Comparison of ENCODE assay signal across 29 mouse cellular contexts in the genomic region with DNA sequence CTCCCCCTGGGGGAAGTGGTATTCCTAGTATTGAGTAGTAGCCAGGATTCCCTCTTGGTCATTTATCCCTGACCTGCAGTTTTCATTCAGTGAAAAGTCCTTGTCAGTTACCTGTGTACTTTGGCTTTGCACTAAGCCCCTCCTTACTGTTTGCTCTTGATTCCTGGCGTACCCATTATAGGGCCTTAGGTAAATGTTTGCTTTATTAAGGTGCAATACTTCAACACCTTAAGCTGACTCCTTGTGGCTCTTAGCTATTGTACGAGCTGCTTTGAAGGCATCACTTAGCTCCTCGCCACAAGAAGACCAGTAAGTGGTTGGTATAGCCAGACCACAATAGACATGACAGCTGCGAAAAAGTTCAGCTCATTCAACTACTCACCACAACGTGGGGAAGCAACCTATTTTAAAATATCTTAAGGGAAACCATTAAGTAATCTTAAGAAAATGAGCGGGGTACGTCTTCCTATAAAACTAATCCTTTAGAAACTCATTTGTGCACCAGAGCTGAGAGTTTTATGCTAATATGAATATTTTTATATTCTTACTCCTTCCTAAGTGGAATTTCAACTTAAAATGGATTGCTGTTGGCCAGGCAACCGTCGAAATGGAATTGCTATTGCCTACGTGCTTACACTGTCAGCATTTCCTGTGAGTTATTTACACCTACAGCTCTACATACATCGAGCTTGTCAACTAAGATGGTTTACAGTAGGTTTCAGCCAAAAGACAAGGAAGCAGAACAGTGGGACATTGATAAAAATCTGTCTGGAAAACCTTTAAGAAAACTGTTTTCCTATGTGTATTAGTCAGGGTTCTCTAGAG. TPM values are rescaled to one million over a fixed set of nuclear protein-coding genes. Genes with fewer than 3 reads are reported as not detected.
DNase-seq lines count a peak whose midpoint lies in the region; ATAC-seq and TF ChIP-seq lines count a peak whose summit lies in the region.
"Had no signal": no experiment of that assay in that cellular context is flagged by ENCODE, and none has a peak within 500 bp of the region (broad histone marks: within the 10 kb centered on the region; RNA-seq: fewer than 3 reads in every experiment).

No protein-coding gene starts in this region.

- ATAC-seq in common myeloid progenitor, adult 5-6 weeks (replicated peaks; ENCODE audit: low read depth, poor library complexity, severe bottlenecking) = peak; percentile 97
- ATAC-seq in intestine, embryonic 16.5 days = peak; percentile 52; the same call in 1 of the 2 replicates
- peak; percentile 90 for ATAC-seq in stomach, embryonic 14.5 days (ENCODE audit: insufficient number of reproducible peaks, insufficient read depth, low FRiP score, low read depth)
- ATAC-seq: liver, postnatal 0 days had no signal

- peak; percentile 19 to 51 for DNase-seq in lung, adult 18-20 months
- DNase-seq in lung, adult 2 months = no peak
- no peak for DNase-seq in gastrocnemius, adult 2 months
- DNase-seq in spleen, postnatal 10 days (ENCODE audit: low spot score in 2 of 2) = no peak
- DNase-seq: adrenal gland, adult 2 months; cerebellum, adult 11 months; cerebellum, adult 9-11 months; gastrocnemius, postnatal 10 days; heart, adult 18-20 months; heart, postnatal 36 days; kidney, postnatal 25 days; liver, postnatal 0 days; thymus, adult 2 months had no signal

- no peaks in the 10 kb centered on the region for H3K36me3 ChIP-seq in intestine, embryonic 16.5 days (ENCODE audit: control insufficient read depth, insufficient read depth, low read length)
- no peaks in the 10 kb centered on the region for H3K36me3 ChIP-seq in stomach, embryonic 14.5 days (ENCODE audit: control insufficient read depth, insufficient read depth, low read length)
- H3K36me3 ChIP-seq: forebrain, embryonic 10.5 days; hindbrain, embryonic 15.5 days; limb, embryonic 12.5 days; neural tube, embryonic 15.5 days had no signal

- no peak overlapping the region for H3K9ac ChIP-seq in intestine, embryonic 16.5 days (ENCODE audit: low read depth, low read length)
- H3K9ac ChIP-seq in stomach, embryonic 14.5 days (replicated peaks; ENCODE audit: low read depth, low read length) = no peak overlapping the region
- H3K9ac ChIP-seq: hindbrain, embryonic 15.5 days; limb, embryonic 12.5 days; liver, postnatal 0 days; neural tube, embryonic 15.5 days had no signal

- no peak overlapping the region for H3K4me3 ChIP-seq in lung, adult 2 months (replicated peaks; ENCODE audit: extremely low read depth, low read depth, low read length)
- no peak overlapping the region for H3K4me3 ChIP-seq in intestine, embryonic 16.5 days (ENCODE audit: low read length)
- H3K4me3 ChIP-seq in stomach, embryonic 14.5 days (ENCODE audit: low read depth, low read length) = no peak overlapping the region
- H3K4me3 ChIP-seq in gastrocnemius, adult 2 months = no peak overlapping the region
- H3K4me3 ChIP-seq: forebrain, embryonic 10.5 days; hindbrain, embryonic 15.5 days; limb, embryonic 12.5 days; neural tube, embryonic 15.5 days had no signal

- no peak overlapping the region for H3K27ac ChIP-seq in intestine, embryonic 16.5 days (ENCODE audit: low read length)
- H3K27ac ChIP-seq in stomach, embryonic 14.5 days (ENCODE audit: low read length) = no peak overlapping the region
- no peak overlapping the region for H3K27ac ChIP-seq in gastrocnemius, adult 2 months
- H3K27ac ChIP-seq: forebrain, embryonic 10.5 days; hindbrain, embryonic 15.5 days; limb, embryonic 12.5 days; neural tube, embryonic 15.5 days had no signal

- no peak for TF ChIP-seq CTCF in lung, adult 2 months (IDR thresholded peaks at IDR 0.05; ENCODE audit: insufficient read depth, low read length)
- no peak for TF ChIP-seq CTCF in gastrocnemius, adult 2 months (IDR thresholded peaks at IDR 0.05)

- no peaks in the 10 kb centered on the region for H3K27me3 ChIP-seq in intestine, embryonic 16.5 days (replicated peaks; ENCODE audit: control insufficient read depth, insufficient read depth, low read length)
- no peaks in the 10 kb centered on the region for H3K27me3 ChIP-seq in stomach, embryonic 14.5 days (ENCODE audit: control insufficient read depth, insufficient read depth, low read length)
- H3K27me3 ChIP-seq: hindbrain, embryonic 15.5 days; neural tube, embryonic 15.5 days had no signal

- no peaks in the 10 kb centered on the region for H3K4me1 ChIP-seq in lung, adult 2 months (ENCODE audit: control insufficient read depth, insufficient read depth, low read length)
- no peaks in the 10 kb centered on the region for H3K4me1 ChIP-seq in intestine, embryonic 16.5 days (ENCODE audit: control insufficient read depth, insufficient read depth, low read length)
- no peaks in the 10 kb centered on the region for H3K4me1 ChIP-seq in stomach, embryonic 14.5 days (ENCODE audit: control insufficient read depth, insufficient read depth, low read length)
- H3K4me1 ChIP-seq: forebrain, embryonic 10.5 days; hindbrain, embryonic 15.5 days; limb, embryonic 12.5 days; neural tube, embryonic 15.5 days had no signal

- no peak for TF ChIP-seq POLR2A in lung, adult 2 months (IDR thresholded peaks at IDR 0.05; ENCODE audit: borderline replicate concordance, extremely low read depth, low read depth, low read length)

- H3K9me3 ChIP-seq in intestine, embryonic 16.5 days (ENCODE audit: control insufficient read depth, low read length) = no peaks in the 10 kb centered on the region
- no peaks in the 10 kb centered on the region for H3K9me3 ChIP-seq in stomach, embryonic 14.5 days (ENCODE audit: control insufficient read depth, low read depth, low read length)
- H3K9me3 ChIP-seq: forebrain, embryonic 10.5 days; hindbrain, embryonic 15.5 days; limb, embryonic 12.5 days; neural tube, embryonic 15.5 days had no signal

- WGBS in lung, adult 2 months = 56% methylated on average over 11 of the region's 11 CpGs
- 69% methylated on average over 11 of the region's 11 CpGs for WGBS in intestine, embryonic 16.5 days
- WGBS in stomach, embryonic 14.5 days = 67% methylated on average over 11 of the region's 11 CpGs

- intact Hi-C loops in gastrocnemius, adult 2 months (cut with DNase I) = no loop called here

- no peak overlapping the region for H3K4me2 ChIP-seq in intestine, embryonic 16.5 days (ENCODE audit: low read depth, low read length)
- no peak overlapping the region for H3K4me2 ChIP-seq in stomach, embryonic 14.5 days (replicated peaks; ENCODE audit: low read depth, low read length)
- H3K4me2 ChIP-seq: hindbrain, embryonic 15.5 days; limb, embryonic 12.5 days; liver, embryonic 11.5 days; midbrain, embryonic 11.5 days; neural tube, embryonic 15.5 days had no signal

RNA-seq across cellular contexts. Expression of a gene that starts 6.0 kb away (rescaled TPM):
- 6.4 and 15.8 TPM in 2 replicates for polyA plus RNA-seq in lung, adult 2 months (2012; rRNA removed)
- total RNA-seq in common myeloid progenitor, adult 5-6 weeks (2017) = 34.7 and 41.4 TPM in 2 replicates
- polyA plus RNA-seq in intestine, embryonic 16.5 days (2015; fragmentation: Nextera tagmentation; extraction: Ambion mirVana) = 3.4 and 5.3 TPM in 2 replicates
- polyA plus RNA-seq in stomach, embryonic 14.5 days (2014; fragmentation: Nextera tagmentation; extraction: Ambion mirVana) = 10.5 and 11.2 TPM in 2 replicates
- total RNA-seq in gastrocnemius, adult 2 months (2021) = 1 to 10 TPM; 1.0 to 1.9 TPM
- total RNA-seq: MEL had no signal

RNA-seq across cellular contexts. Expression of a gene that starts 41.6 kb away (rescaled TPM):
- not detected in 2 replicates for polyA plus RNA-seq in lung, adult 2 months (2012; rRNA removed)
- total RNA-seq in common myeloid progenitor, adult 5-6 weeks (2017) = not detected in 2 replicates
- not detected in 2 replicates for polyA plus RNA-seq in intestine, embryonic 16.5 days (2015; fragmentation: Nextera tagmentation; extraction: Ambion mirVana)
- not detected in 2 replicates for polyA plus RNA-seq in stomach, embryonic 14.5 days (2014; fragmentation: Nextera tagmentation; extraction: Ambion mirVana)
- not detected for total RNA-seq in gastrocnemius, adult 2 months (2021)
- total RNA-seq: adrenal gland, adult 2 months; adrenal gland, postnatal 4 days; gastrocnemius, postnatal 10 days; heart, postnatal 36 days; left cerebral cortex, postnatal 14 days; MEL had no signal
- polyA plus RNA-seq: adrenal gland, adult 2 months; C2C12; embryonic facial prominence, embryonic 11.5 days; forebrain, embryonic 10.5 days; hindbrain, embryonic 15.5 days; intestine, embryonic 14.5 days; kidney, embryonic 14.5 days; limb, embryonic 12.5 days; liver, embryonic 11.5 days; liver, postnatal 0 days; midbrain, embryonic 11.5 days; neural tube, embryonic 15.5 days had no signal

Comparison
In these comparisons a context has a peak if more than half of its experiments do, and no peak if none do; other contexts are left out.
1. DNase-seq: peak in lung, adult 18-20 months (2 of 2); none in lung, adult 2 months (single experiment), gastrocnemius, adult 2 months (single experiment) and spleen, postnatal 10 days (0 of 2).
2. Peak in every context shown above with its lines, with median percentiles within 50 percentile points of each other: ATAC-seq.